Mouse (Mus musculus) lung, postnatal 0 days (tissue): ENCODE measurements around the gene Mpeg1.

ENCODE experiments used
- CTCF ChIP-seq: IDR thresholded peaks from 2 replicates; pipeline ENCODE4 v1.5.1; 2016; ENCODE audit warnings: antibody characterized with exemption, mild to moderate bottlenecking
- EP300 ChIP-seq: IDR thresholded peaks from 2 replicates; pipeline ENCODE4 v1.6.1; 2016; ENCODE audit warnings: antibody characterized with exemption, mild to moderate bottlenecking, control low read depth

GRCm38 (mm10) chr19:12514621-12515020 is 54.0 kb downstream of the Mpeg1 start:
- TF ChIP-seq CTCF (no peak), EP300 (no peak)
